Mouse (Mus musculus): Measurements from ENCODE around the gene Pip4k2c. TPM values are rescaled to one million over a fixed set of nuclear protein-coding genes. Genes with fewer than 3 reads are reported as not detected.

Pip4k2c gene
- polyA plus RNA-seq, 1 experiment from 2014 or later, result 19.4 TPM

GRCm38 (mm10) chr10:127205373-127205772 is 6.0 kb downstream of the Pip4k2c start:
- Histone ChIP-seq H3K4me1 (peaks cover 6% of the 10 kb centered on the region), H3K4me2 (no peak overlapping the region), H3K27ac (no peak overlapping the region), H3K9ac (no peak overlapping the region), H3K27me3 (no peaks in the 10 kb centered on the region), H3K9me3 (no peaks in the 10 kb centered on the region), H3K36me3 (replicated peaks) (peaks cover 69% of the 10 kb centered on the region), H3K4me3 (replicated peaks) (no peak overlapping the region)
- WGBS, result 92% methylated on average over 10 of the region's 10 CpGs
- ATAC-seq (ENCODE audit: low FRiP score), result no peak

- WGBS, result 92% methylated on average over 5 of the region's 5 CpGs
- Histone ChIP-seq H3K4me3 (replicated peaks) (no peak overlapping the region), H3K4me2 (no peak overlapping the region), H3K36me3 (replicated peaks) (peaks cover 77% of the 10 kb centered on the region), H3K9ac (no peak overlapping the region), H3K27ac (no peak overlapping the region), H3K4me1 (no peaks in the 10 kb centered on the region), H3K9me3 (no peaks in the 10 kb centered on the region), H3K27me3 (no peaks in the 10 kb centered on the region)
- ATAC-seq (ENCODE audit: low FRiP score), result no peak
These were observed 6.8 kb downstream of the Pip4k2c start for GRCm38 (mm10) chr10:127204589-127204988.

- H3K36me3 ChIP-seq (replicated peaks), result peaks cover 85% of the 10 kb centered on the region
- H3K27me3 ChIP-seq, result no peaks in the 10 kb centered on the region
- H3K9me3 ChIP-seq, result no peaks in the 10 kb centered on the region
- 92% methylated on average over 3 of the region's 3 CpGs for WGBS
- no peaks in the 10 kb centered on the region for H3K4me1 ChIP-seq
- no peak for ATAC-seq (ENCODE audit: low FRiP score)
- no peak overlapping the region for H3K27ac ChIP-seq
- no peak overlapping the region for H3K9ac ChIP-seq
- no peak overlapping the region for H3K4me3 ChIP-seq (replicated peaks)
- no peak overlapping the region for H3K4me2 ChIP-seq
These were observed 8.3 kb downstream of the Pip4k2c start for GRCm38 (mm10) chr10:127203106-127203505.

DNA sequence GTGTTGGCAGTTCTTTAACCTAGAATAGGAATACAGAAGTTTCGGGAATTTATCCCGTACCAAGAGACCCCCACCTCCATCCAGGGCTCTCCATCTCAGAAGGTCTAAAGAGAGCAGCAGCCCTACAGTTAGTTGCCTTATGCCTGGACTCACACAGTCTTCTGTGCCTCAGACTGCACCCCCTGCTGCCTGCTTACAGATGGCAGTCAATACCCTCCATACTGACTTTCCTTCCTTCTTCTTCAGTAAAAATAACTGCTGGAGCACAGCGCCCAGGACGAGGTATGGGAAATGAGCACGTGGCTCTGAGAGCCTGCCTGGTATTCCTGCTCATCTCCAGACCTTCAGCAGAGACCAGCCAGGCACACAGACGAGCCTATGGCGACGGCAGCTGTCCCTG is 11.1 kb downstream of the Pip4k2c start:
- H3K9ac ChIP-seq, result no peak overlapping the region
- peaks cover 7% of the 10 kb centered on the region for H3K4me1 ChIP-seq
- no peaks in the 10 kb centered on the region for H3K9me3 ChIP-seq
- H3K27me3 ChIP-seq, result no peaks in the 10 kb centered on the region
- no peak for ATAC-seq (ENCODE audit: low FRiP score)
- H3K4me2 ChIP-seq, result no peak overlapping the region
- 84% methylated on average over 8 of the region's 8 CpGs for WGBS
- H3K4me3 ChIP-seq (replicated peaks), result no peak overlapping the region
- H3K36me3 ChIP-seq (replicated peaks), result peaks cover 67% of the 10 kb centered on the region
- no peak overlapping the region for H3K27ac ChIP-seq

DNA sequence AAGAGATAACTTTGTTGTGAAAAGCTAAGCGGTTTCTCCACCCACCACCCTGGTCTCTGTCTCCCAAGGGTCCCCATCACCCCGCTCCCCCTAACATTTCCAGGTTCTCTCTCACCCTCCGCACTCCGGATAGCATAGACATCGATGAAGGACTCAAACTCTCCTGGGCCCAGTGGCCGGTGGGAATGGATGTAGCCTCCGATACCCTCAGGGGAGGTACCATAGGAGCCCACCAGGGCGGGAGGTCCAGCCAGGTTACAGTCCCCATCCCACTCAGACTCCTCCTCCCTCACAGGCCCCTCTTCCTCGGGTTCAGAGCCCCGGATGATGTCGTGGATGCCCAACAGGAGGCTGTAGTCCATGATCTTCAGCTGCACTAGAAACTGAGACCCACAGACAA is 11.9 kb downstream of the Pip4k2c start:
- Histone ChIP-seq H3K4me1 (peaks cover 14% of the 10 kb centered on the region), H3K27me3 (no peaks in the 10 kb centered on the region)
- 88% methylated on average over 11 of the region's 11 CpGs for WGBS

DNA sequence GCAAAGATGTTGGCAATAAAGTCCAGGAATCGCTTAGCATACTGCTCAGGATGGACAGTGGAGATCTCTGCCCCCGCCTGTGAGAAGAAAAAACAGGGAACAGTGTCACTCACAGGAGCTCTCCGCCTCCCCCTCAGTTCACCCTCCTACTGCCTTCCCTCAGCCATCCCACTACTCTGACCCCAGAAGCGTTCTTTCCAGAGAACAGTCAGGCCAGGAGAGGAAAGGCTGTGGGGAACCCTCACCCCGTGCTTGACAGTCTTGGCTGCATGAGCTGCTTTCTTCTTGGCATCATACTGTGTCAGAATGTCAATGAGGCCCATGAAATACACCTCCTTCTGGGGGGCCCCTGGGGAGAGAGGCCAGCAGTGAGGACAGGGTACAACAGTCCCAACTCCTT is 12.3 kb downstream of the Pip4k2c start:
- no peak overlapping the region for H3K9ac ChIP-seq
- no peak overlapping the region for H3K27ac ChIP-seq
- no peaks in the 10 kb centered on the region for H3K27me3 ChIP-seq
- H3K4me1 ChIP-seq, result peaks cover 18% of the 10 kb centered on the region
- H3K4me2 ChIP-seq, result no peak overlapping the region
- peaks cover 59% of the 10 kb centered on the region for H3K36me3 ChIP-seq (replicated peaks)
- no peak overlapping the region for H3K4me3 ChIP-seq (replicated peaks)
- no peaks in the 10 kb centered on the region for H3K9me3 ChIP-seq
- ATAC-seq (ENCODE audit: low FRiP score), result no peak
- 69% methylated on average over 5 of the region's 5 CpGs for WGBS

More for the DNA sequence above, 11.9 kb downstream of the Pip4k2c start:
- H3K36me3 ChIP-seq (replicated peaks), result peaks cover 59% of the 10 kb centered on the region
- no peak overlapping the region for H3K4me2 ChIP-seq
- H3K9ac ChIP-seq, result no peak overlapping the region
- no peak overlapping the region for H3K27ac ChIP-seq
- H3K9me3 ChIP-seq, result no peaks in the 10 kb centered on the region
- no peak for ATAC-seq (ENCODE audit: low FRiP score)
- H3K4me3 ChIP-seq (replicated peaks), result no peak overlapping the region

DNA sequence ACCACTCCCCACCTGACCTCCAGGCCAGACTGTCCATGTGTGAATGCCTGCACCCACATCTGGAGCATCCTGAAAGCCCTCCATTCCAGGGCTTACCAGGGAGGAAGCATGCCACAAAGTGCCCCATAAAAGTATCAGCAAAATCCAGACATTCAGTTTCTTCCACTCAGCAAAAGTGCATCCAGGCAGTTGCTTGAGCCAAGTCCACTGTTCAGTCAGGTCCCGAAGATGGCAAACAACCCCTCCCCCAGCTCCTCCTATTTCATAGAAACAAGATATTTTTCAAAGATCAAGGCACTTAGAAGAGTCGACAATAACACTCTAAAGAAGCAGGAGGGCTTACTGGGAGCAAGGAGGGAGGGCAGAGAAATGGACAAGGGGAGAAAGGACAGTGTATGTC is 12.9 kb downstream of the Pip4k2c start:
- Histone ChIP-seq H3K4me1 (peaks cover 18% of the 10 kb centered on the region), H3K9ac (no peak overlapping the region), H3K4me3 (replicated peaks) (no peak overlapping the region), H3K9me3 (no peaks in the 10 kb centered on the region), H3K36me3 (replicated peaks) (peaks cover 54% of the 10 kb centered on the region), H3K27me3 (no peaks in the 10 kb centered on the region), H3K27ac (no peak overlapping the region), H3K4me2 (no peak overlapping the region)
- WGBS, result 77% methylated on average over 2 of the region's 2 CpGs
- no peak for ATAC-seq (ENCODE audit: low FRiP score)

- Histone ChIP-seq H3K4me1 (peaks cover 24% of the 10 kb centered on the region), H3K27ac (no peak overlapping the region), H3K36me3 (replicated peaks) (peaks cover 52% of the 10 kb centered on the region), H3K4me2 (no peak overlapping the region), H3K9ac (no peak overlapping the region), H3K27me3 (no peaks in the 10 kb centered on the region), H3K4me3 (replicated peaks) (no peak overlapping the region), H3K9me3 (no peaks in the 10 kb centered on the region)
- WGBS, result 91% methylated on average over 11 of the region's 11 CpGs
- ATAC-seq (ENCODE audit: low FRiP score), result no peak
These were observed 13.8 kb downstream of the Pip4k2c start for GRCm38 (mm10) chr10:127197505-127198110.

- Histone ChIP-seq H3K4me2 (no peak overlapping the region), H3K4me3 (replicated peaks) (no peak overlapping the region), H3K27me3 (no peaks in the 10 kb centered on the region), H3K4me1 (peaks cover 25% of the 10 kb centered on the region), H3K27ac (0 out of 2 replicates have a peak overlapping the region, but pooled peaks have one; percentile 19), H3K9ac (no peak overlapping the region), H3K9me3 (no peaks in the 10 kb centered on the region), H3K36me3 (replicated peaks) (peaks cover 51% of the 10 kb centered on the region)
- ATAC-seq (ENCODE audit: low FRiP score), result no peak
- WGBS, result 93% methylated on average over 8 of the region's 8 CpGs
These were observed 14.3 kb downstream of the Pip4k2c start for GRCm38 (mm10) chr10:127197104-127197503.

GRCm38 (mm10) chr10:127196392-127196791 is 15.0 kb downstream of the Pip4k2c start:
- WGBS, result 6% methylated on average over 5 of the region's 5 CpGs
- Histone ChIP-seq H3K36me3 (replicated peaks) (peaks cover 52% of the 10 kb centered on the region), H3K27me3 (no peaks in the 10 kb centered on the region), H3K9ac (peak overlapping the region; percentile 85), H3K27ac (peak overlapping the region; percentile 83), H3K9me3 (no peaks in the 10 kb centered on the region), H3K4me1 (peaks cover 25% of the 10 kb centered on the region), H3K4me3 (replicated peaks) (peak overlapping the region; percentile 62), H3K4me2 (peak overlapping the region; percentile 86)
- peak; percentile 28; the same call in 1 of the 2 replicates for ATAC-seq (ENCODE audit: low FRiP score)

- Histone ChIP-seq H3K4me2 (peak within 1 kb of the TSS; percentile 86), H3K4me1 (peaks cover 29% of the 10 kb centered on the region), H3K27ac (peak within 1 kb of the TSS; percentile 83), H3K4me3 (replicated peaks) (peak within 1 kb of the TSS; percentile 62), H3K9me3 (no peaks in the 10 kb centered on the region), H3K27me3 (no peaks in the 10 kb centered on the region), H3K36me3 (replicated peaks) (peaks cover 53% of the 10 kb centered on the region), H3K9ac (peak within 1 kb of the TSS; percentile 85)
- under 1% methylated on average over 45 of the region's 47 CpGs for WGBS
- peak; percentile 76 for ATAC-seq (ENCODE audit: low FRiP score)
These were observed 15.9 kb downstream of the Pip4k2c start, which contains the start of gene Dtx3 for GRCm38 (mm10) chr10:127195328-127196129. TSS of gene Dtx3 (minus strand) at chr10:127195728.

DNA sequence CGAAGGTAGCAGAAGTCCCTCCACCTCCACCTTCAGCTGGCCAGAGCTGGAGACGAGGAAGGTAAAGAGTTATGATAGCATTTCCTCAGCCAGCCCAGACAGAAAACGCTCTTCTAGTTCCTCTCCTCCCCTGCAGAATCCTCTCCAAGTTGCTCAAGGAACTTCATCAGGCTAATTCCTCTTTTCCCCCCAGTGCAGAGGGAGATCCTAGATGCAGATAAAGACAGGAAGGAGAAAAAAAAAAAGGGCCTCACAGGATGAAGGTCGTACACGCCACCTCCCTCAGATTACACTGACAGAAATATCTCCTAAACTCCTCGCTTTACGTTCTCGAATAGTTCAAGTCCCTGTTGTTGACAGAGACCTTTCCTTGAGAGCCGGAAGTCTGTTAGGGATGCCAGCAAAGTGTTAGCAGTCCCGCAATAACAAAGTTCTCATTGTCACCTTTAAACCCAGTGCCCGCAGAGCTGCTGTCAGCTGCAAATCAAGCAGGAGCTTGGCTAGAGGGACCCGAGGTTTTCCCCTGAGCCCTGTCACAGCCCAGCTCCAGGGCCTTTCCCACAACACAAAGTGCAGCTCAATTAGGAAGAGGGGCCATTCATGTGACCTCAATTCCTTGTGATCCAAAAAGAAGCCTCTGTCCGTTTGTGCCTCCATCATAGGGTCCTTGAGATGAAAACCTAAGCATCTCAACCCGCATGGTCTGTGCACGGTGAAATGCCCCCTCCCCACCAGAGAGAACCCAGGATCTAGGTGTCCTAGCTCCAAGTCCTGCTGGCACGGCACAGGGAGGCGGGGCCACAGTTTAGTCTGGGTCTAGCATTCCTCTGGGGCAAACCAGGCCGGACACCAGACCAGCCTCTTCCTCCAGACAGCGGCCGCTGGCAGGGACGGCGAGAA is 16.7 kb downstream of the Pip4k2c start:
- peak overlapping the region; percentile 85 for H3K9ac ChIP-seq
- WGBS, result 22% methylated on average over 22 of the region's 22 CpGs
- H3K27me3 ChIP-seq, result no peaks in the 10 kb centered on the region
- peaks cover 37% of the 10 kb centered on the region for H3K4me1 ChIP-seq
- peak; percentile 59 for ATAC-seq (ENCODE audit: low FRiP score)
- H3K27ac ChIP-seq, result peak overlapping the region; percentile 83
- H3K4me3 ChIP-seq (replicated peaks), result peak overlapping the region; percentile 62
- no peaks in the 10 kb centered on the region for H3K9me3 ChIP-seq
- peaks cover 45% of the 10 kb centered on the region for H3K36me3 ChIP-seq (replicated peaks)
- peak overlapping the region; percentile 86 for H3K4me2 ChIP-seq

All from forebrain, embryonic 12.5 days (tissue).